Mouse (Mus musculus): ENCODE results near the gene Ranbp10. TPM values are rescaled to one million over a fixed set of nuclear protein-coding genes. Genes with fewer than 3 reads are reported as not detected.

Ranbp10 gene
- polyA plus RNA-seq (2014; fragmentation: Nextera tagmentation; extraction: Ambion mirVana): 8.1 and 10.4 TPM in 2 replicates

DNA sequence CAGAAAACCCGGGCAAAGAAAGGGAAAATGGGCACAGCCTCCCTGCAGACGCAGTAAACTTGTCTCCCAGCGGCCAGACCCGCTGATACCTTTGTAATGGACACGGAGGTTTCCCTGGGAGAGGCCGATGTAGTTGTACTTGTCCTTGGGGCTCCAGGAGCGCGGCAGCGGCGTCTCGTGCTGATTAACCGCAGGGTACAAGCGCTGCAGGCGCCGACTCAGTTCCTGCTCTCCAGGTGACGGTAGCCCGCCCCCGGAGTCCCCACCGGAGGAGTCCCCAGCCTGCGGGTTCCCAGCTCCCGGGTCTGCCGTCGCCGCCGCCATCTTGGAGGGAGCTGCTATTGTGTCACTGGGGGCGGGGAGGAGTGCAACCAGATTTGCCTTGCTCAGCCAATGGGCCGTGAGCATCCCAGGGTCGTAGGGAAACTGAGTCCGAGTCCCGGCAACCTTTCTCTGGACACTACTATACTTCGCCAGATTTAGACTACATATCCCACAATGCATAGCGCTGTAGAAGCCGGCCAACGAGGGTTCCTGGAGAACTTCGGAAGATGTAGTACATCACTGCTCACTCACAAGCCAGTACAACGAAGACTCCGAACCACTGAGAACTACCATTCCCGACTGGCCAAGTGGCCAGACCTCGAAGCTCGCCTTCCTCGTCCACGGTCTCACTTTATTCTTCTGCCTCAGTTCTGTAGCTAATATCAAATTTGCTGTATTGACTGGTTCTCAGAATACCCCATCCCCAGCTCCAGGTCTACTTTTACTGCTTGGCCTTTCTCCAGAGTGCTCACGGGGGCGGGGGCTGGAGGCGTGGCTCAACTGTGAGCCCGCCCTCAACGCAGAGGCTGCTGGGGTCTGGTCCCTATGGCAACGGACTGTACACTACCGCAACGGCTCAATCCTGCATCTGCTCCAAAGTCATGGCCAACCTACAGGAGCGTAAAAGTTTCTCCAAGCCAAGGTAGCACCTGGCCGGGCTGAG is at the start of gene Ranbp10, which contains the start of gene Tsnaxip1:
Ranbp10 (minus strand) TSS at position 490 of the 988 bp plus-strand sequence.
Tsnaxip1 (plus strand) TSS at position 871 of the 988 bp plus-strand sequence.
- H3K4me2 ChIP-seq (ENCODE audit: low read length): peak within 1 kb of the TSS; percentile 92
- peak within 1 kb of the TSS; percentile 94 for H3K9ac ChIP-seq (ENCODE audit: low read length)
- peaks cover 10% of the 10 kb centered on the region for H3K4me1 ChIP-seq (ENCODE audit: control insufficient read depth, insufficient read depth, low read length)
- peak within 1 kb of the TSS; percentile 63 for H3K27ac ChIP-seq (ENCODE audit: low read depth, low read length)
- no peaks in the 10 kb centered on the region for H3K9me3 ChIP-seq (replicated peaks; ENCODE audit: control insufficient read depth, low read length)
- H3K36me3 ChIP-seq (ENCODE audit: control insufficient read depth, insufficient read depth, low read length): peaks cover 26% of the 10 kb centered on the region
- peak; percentile 100 for DNase-seq (ENCODE audit: low spot score)
- peak within 1 kb of the TSS; percentile 97 for H3K4me3 ChIP-seq (ENCODE audit: low read depth, low read length)
- WGBS: under 1% methylated on average over 52 of the region's 52 CpGs
- no peaks in the 10 kb centered on the region for H3K27me3 ChIP-seq (replicated peaks; ENCODE audit: control insufficient read depth, insufficient read depth, low read length)
- ATAC-seq: peak; percentile 99

DNA sequence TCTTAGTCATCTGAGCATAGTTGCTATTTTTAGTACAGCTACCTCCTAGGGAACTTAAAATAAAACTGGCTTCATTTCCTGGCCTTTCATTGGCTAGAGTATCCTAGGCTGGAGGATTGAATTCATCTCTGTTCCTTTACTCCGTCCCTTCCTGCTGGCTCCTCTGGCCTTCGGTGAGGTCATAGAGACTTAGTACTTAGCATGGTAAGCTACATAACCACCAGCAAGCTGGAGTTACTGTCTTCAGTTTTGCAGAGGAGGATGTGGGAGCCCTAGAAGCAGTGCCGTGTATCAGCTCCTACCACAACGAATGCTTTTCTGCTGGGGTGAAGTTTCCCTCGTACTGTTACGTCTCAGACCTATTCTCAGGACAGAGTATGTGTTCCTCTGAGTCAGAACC is 47.2 kb upstream of the Ranbp10 start:
- H3K27me3 ChIP-seq (replicated peaks; ENCODE audit: control insufficient read depth, insufficient read depth, low read length): no peaks in the 10 kb centered on the region
- H3K4me2 ChIP-seq (ENCODE audit: low read length): no peak overlapping the region
- no peaks in the 10 kb centered on the region for H3K4me1 ChIP-seq (ENCODE audit: control insufficient read depth, insufficient read depth, low read length)
- peaks cover 80% of the 10 kb centered on the region for H3K36me3 ChIP-seq (ENCODE audit: control insufficient read depth, insufficient read depth, low read length)
- H3K9me3 ChIP-seq (replicated peaks; ENCODE audit: control insufficient read depth, low read length): no peaks in the 10 kb centered on the region
- no peak overlapping the region for H3K9ac ChIP-seq (ENCODE audit: low read length)
- DNase-seq (ENCODE audit: low spot score): no peak
- 87% methylated on average over 6 of the region's 6 CpGs for WGBS
- no peak for ATAC-seq
- H3K4me3 ChIP-seq (ENCODE audit: low read depth, low read length): no peak overlapping the region
- H3K27ac ChIP-seq (ENCODE audit: low read depth, low read length): no peak overlapping the region

DNA sequence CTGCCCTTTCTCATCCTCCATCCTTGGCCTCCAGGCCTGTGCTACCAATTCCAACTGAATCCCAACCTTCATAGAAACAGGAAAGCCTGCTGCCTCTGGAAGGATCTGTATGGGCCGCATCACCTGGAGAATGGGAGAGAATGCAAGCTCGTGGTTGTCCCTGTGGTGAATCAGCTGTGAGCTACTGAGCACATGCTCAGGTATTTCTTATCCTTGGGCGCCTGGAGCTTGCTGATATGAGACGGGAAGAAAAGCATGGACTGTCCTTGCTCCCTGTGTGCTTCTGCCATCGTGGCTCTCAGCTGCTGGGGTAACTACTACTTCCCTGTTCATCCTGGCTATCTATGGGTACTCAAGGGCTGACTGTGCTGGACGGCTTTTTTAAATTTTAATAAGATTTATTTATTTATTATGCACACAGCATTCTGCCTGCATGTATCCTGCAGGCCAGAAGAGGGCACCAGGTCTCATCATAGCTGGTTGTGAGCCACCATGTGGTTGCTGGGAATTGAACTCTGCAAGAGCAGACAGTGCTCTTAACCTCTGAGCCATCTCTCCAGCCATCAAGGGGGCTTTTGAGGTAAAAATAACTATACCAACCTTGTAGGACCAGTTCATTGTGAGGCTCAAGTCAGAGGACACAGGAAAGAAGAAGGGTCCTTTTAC is 39.3 kb upstream of the Ranbp10 start:
- no peaks in the 10 kb centered on the region for H3K27me3 ChIP-seq (replicated peaks; ENCODE audit: control insufficient read depth, insufficient read depth, low read length)
- DNase-seq (ENCODE audit: low spot score): no peak
- 84% methylated on average over 6 of the region's 6 CpGs for WGBS
- ATAC-seq: no peak
- no peaks in the 10 kb centered on the region for H3K9me3 ChIP-seq (replicated peaks; ENCODE audit: control insufficient read depth, low read length)
- H3K9ac ChIP-seq (ENCODE audit: low read length): no peak overlapping the region
- H3K4me1 ChIP-seq (ENCODE audit: control insufficient read depth, insufficient read depth, low read length): peaks cover 8% of the 10 kb centered on the region
- H3K4me2 ChIP-seq (ENCODE audit: low read length): no peak overlapping the region
- H3K36me3 ChIP-seq (ENCODE audit: control insufficient read depth, insufficient read depth, low read length): peaks cover 54% of the 10 kb centered on the region
- no peak overlapping the region for H3K4me3 ChIP-seq (ENCODE audit: low read depth, low read length)
- no peak overlapping the region for H3K27ac ChIP-seq (ENCODE audit: low read depth, low read length)

DNA sequence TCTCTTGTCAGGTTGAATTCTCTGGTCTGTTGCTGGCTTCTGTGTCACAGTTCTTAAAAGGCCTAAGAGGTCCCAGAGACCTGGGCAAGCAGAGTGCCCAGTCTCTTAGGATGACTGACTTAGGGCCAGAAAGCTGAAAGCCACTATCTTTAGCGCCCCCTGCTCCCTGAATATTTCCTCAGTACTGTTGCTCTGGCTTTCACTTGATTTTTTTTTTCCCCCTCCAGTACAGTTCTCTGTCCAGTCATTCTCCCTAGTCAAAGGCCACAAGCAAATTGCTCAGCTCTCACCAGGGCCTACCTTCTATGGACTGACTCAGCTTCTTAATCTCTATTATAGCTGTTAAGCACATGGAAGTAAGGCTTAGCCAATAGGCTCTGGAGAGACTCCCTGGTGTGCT is 34.8 kb upstream of the Ranbp10 start:
- ATAC-seq: no peak
- no peak for DNase-seq (ENCODE audit: low spot score)

DNA sequence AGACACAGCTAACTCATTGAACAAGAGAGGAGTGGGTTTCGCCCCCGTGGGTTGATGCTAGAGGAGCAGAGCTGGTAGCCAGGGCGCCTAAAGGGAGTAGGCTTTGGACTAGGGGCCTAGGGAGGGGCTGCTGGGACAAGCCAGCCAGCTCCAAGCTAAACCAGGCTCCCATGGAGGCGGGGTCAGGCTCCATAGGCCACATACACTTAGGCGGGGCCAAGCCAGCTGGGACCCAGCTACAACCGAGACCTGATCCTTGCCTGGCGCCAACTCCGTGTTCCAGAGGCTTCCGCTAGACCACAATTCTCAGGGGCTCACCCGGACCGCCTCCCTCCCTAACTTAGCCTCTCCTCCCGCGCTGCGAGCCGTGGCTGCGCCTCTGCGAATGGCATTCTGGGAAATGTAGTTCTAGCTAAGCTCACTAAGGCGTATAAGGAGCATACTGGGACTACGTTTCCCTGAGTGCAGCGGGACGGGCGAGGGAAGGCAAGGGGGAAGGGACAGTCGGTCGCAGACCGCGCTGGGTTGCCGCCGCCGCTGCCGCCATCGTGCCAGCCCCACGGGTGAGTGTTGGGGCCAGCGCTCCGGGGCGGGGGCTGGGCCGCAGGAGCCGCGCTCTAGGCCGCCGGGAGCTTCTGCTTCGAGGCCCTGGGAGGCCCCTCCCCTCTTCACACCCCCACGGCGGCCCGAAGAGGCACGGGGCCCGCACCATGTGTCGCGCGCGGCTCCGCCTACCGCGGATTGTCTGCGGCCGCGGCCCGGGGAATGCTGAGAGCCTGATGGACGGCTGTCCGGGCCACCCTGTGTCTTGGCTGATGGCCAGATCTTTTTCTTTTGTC is 33.2 kb upstream of the Ranbp10 start, which contains the start of gene Nutf2:
Nutf2 (plus strand) TSS at position 438 of the 839 bp plus-strand sequence.
- ATAC-seq (peak; percentile 97), DNase-seq (ENCODE audit: low spot score) (peak; percentile 100)
- peak within 1 kb of the TSS; percentile 68 for H3K4me2 ChIP-seq (ENCODE audit: low read length)
- peak within 1 kb of the TSS; percentile 87 for H3K27ac ChIP-seq (ENCODE audit: low read depth, low read length)
- under 1% methylated on average over 58 of the region's 59 CpGs for WGBS
- H3K9ac ChIP-seq (ENCODE audit: low read length): peak within 1 kb of the TSS; percentile 95
- H3K27me3 ChIP-seq (replicated peaks; ENCODE audit: control insufficient read depth, insufficient read depth, low read length): no peaks in the 10 kb centered on the region
- H3K36me3 ChIP-seq (ENCODE audit: control insufficient read depth, insufficient read depth, low read length): peaks cover 13% of the 10 kb centered on the region; the same call in 1 of the 2 replicates
- peaks cover 29% of the 10 kb centered on the region for H3K4me1 ChIP-seq (ENCODE audit: control insufficient read depth, insufficient read depth, low read length)
- H3K9me3 ChIP-seq (replicated peaks; ENCODE audit: control insufficient read depth, low read length): no peaks in the 10 kb centered on the region
- H3K4me3 ChIP-seq (ENCODE audit: low read depth, low read length): peak within 1 kb of the TSS; percentile 97

More for the DNA sequence above, 34.8 kb upstream of the Ranbp10 start:
- peak overlapping the region; percentile 68 for H3K4me2 ChIP-seq (ENCODE audit: low read length)
- WGBS: 0% methylated on average over 1 of the region's 1 CpGs
- peaks cover 19% of the 10 kb centered on the region for H3K4me1 ChIP-seq (ENCODE audit: control insufficient read depth, insufficient read depth, low read length)
- no peaks in the 10 kb centered on the region for H3K27me3 ChIP-seq (replicated peaks; ENCODE audit: control insufficient read depth, insufficient read depth, low read length)
- peaks cover 26% of the 10 kb centered on the region for H3K36me3 ChIP-seq (ENCODE audit: control insufficient read depth, insufficient read depth, low read length)
- H3K4me3 ChIP-seq (ENCODE audit: low read depth, low read length): peak overlapping the region; percentile 97
- H3K9ac ChIP-seq (ENCODE audit: low read length): peak overlapping the region; percentile 95
- no peaks in the 10 kb centered on the region for H3K9me3 ChIP-seq (replicated peaks; ENCODE audit: control insufficient read depth, low read length)
- H3K27ac ChIP-seq (ENCODE audit: low read depth, low read length): no peak overlapping the region

DNA sequence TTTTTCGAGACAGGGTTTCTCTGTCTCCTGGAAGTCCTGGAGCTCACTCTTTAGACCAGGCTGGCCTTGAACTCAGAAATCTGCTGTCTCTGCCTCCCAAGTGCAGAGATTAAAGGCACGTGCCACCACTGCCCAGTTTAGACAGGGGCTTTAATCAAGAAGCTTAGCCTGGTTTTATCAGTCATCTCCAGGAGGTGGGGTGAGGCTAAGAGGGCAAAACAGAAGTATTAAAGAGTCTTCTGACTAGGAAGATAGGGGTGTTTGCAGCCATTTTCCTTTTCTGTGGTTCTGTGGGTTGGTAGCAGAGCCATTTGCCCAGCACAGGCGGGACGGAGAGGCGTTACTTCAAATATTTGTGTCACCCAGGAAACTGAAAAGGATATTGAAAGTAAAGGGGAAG is 32.2 kb upstream of the Ranbp10 start:
- Histone ChIP-seq H3K4me1 (ENCODE audit: control insufficient read depth, insufficient read depth, low read length) (peaks cover 29% of the 10 kb centered on the region), H3K36me3 (ENCODE audit: control insufficient read depth, insufficient read depth, low read length) (peaks cover 13% of the 10 kb centered on the region; the same call in 1 of the 2 replicates), H3K9ac (ENCODE audit: low read length) (no peak overlapping the region), H3K9me3 (replicated peaks; ENCODE audit: control insufficient read depth, low read length) (no peaks in the 10 kb centered on the region), H3K27ac (ENCODE audit: low read depth, low read length) (0 out of 2 replicates have a peak overlapping the region, but pooled peaks have one; percentile 14), H3K4me3 (ENCODE audit: low read depth, low read length) (no peak overlapping the region), H3K4me2 (ENCODE audit: low read length) (peak overlapping the region; percentile 67; the same call in 1 of the 2 replicates), H3K27me3 (replicated peaks; ENCODE audit: control insufficient read depth, insufficient read depth, low read length) (no peaks in the 10 kb centered on the region)
- no peak for DNase-seq (ENCODE audit: low spot score)
- WGBS: 76% methylated on average over 5 of the region's 5 CpGs
- no peak for ATAC-seq

DNA sequence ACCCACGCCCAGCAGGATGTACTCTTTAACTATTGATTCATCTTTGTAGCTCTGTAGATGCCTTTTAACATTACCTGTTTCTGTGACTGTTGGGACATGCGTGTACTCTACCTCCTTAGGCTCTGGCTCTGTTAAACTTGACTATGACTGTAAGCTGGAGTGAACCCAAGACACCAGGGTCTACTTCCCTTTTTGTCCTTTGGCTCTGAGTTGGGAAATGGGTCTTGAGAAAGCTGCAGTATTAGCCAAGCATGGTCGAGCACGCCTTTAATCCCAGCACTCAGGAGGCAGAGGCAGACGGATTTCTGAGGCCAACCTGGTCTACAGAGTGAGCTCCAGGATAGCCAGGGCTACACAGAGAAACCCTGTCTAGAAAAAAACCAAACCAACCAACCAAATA is 31.3 kb upstream of the Ranbp10 start:
- no peaks in the 10 kb centered on the region for H3K27me3 ChIP-seq (replicated peaks; ENCODE audit: control insufficient read depth, insufficient read depth, low read length)
- H3K9ac ChIP-seq (ENCODE audit: low read length): no peak overlapping the region
- 82% methylated on average over 5 of the region's 5 CpGs for WGBS
- H3K27ac ChIP-seq (ENCODE audit: low read depth, low read length): no peak overlapping the region
- H3K4me1 ChIP-seq (ENCODE audit: control insufficient read depth, insufficient read depth, low read length): peaks cover 29% of the 10 kb centered on the region
- H3K9me3 ChIP-seq (replicated peaks; ENCODE audit: control insufficient read depth, low read length): no peaks in the 10 kb centered on the region
- ATAC-seq: no peak
- no peak overlapping the region for H3K4me2 ChIP-seq (ENCODE audit: low read length)
- peaks cover 11% of the 10 kb centered on the region; the same call in 1 of the 2 replicates for H3K36me3 ChIP-seq (ENCODE audit: control insufficient read depth, insufficient read depth, low read length)
- no peak overlapping the region for H3K4me3 ChIP-seq (ENCODE audit: low read depth, low read length)
- DNase-seq (ENCODE audit: low spot score): no peak

Measured in forebrain, embryonic 14.5 days (tissue).